Mouse (Mus musculus): ENCODE results near the gene Stat5b. TPM values are rescaled to one million over a fixed set of nuclear protein-coding genes. Genes with fewer than 3 reads are reported as not detected.

The Stat5b gene
- total and polyA plus RNA-seq, 3 experiments = 53.8 to 65.3 (median 60.3) TPM

DNA sequence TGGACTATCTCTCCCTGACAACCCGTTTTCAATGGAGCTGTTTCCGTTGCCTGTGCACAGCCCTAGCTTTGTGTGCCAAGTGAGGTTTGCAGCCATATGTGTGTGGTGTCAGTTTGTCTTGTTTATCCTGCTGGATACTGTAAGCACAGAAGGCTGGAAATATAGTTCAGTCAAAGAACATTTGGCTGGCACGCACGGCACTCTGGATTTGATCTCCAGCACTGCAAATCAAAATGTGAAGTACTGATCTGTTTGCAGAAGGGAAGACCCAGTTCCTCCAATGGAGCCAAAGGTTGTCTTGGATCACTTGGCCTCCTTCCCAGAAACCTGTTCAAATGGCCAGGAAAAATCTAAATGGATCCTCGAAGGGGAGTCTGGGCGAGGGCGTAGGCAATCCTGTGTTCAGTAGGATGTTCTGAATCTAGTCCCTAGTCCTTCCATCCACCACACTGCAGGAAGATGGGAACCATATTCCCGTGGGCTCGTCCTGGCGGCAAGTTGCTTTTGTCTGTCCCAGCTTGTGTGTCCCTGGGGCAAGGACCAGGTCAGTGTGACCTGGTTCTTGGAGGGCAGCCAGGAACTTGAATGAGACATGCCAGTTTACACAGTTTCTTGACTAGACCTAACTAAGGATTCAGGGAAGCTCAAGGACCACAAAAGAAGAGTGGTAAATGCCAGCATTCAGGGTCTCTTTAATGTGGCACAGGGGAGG lies 19.9 kb upstream of the Stat5b start:
- peak; percentile 64 for DNase-seq

DNA sequence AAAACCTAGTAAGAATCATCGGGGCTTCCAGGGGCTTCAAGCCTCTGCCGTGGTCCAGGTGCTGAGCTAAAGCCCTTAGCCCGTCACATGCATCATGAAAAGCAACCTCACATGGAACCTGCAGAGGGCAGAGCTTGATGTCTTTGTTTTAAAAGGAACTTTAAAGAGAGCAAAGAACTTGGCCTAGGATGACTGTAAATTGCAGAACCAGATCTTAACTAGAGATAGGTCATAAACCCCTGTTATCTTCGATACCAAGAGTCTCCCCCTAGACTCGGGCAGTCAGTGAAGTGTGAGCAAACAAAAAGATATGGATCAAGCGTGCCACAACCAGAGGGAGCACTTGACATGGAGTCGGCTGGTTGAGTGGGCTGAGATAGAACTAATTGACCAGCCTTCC lies 15.1 kb upstream of the Stat5b start:
- DNase-seq = no peak

DNA sequence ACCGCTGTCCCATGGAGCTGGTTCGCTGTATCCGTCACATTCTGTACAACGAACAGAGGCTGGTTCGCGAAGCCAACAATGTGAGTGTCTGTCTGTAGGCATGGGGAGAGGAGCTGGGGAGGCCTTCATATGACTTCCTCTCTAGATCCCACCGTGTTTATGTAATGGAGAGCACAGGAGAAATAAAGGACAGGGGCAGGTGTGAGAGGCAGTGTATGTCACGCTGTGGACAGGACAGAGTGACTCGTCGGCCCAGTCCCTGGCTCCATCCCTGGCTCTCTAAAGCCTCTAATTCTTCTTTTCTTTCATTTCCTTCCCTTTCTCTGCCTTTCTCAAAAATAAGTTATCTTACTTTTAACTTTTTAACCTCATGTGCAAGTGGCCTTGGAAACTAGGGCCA lies 12.6 kb upstream of the Stat5b start:
- no peak for DNase-seq

DNA sequence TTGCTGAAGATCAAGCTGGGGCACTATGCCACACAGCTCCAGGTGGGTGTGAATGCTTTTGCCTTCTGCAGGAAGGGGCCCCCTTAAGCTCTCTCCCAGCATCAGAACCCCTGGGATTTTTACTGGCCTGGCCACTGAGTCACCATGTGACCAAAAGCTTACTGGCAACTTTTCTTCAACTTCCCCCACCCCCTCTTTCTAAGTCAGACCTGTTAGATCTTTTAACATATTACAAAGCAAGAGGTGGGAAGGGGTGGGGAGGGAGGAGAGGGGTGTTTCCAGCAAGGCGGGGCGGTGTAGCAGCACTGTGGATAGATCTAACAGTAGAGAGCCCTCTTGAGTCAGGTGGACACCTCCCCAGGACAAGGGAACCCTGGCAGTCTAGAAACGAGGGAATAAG lies 11.3 kb upstream of the Stat5b start:
- no peak for DNase-seq

DNA sequence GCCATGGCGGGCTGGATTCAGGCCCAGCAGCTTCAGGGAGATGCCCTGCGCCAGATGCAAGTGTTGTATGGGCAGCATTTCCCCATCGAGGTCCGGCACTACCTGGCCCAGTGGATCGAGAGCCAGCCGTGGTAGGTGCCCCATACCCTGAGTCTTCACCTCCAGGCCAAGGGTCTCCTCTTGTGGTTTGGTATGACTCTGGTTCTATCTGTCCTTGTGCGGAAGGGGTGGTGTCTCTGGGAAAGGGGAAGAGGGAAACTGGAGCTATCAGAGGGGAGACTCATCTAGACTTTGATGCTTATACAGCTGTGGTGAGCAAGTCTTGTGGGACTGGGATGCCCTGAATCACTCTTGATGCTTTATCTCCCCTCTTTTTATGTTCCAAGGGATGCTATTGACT lies 10.8 kb upstream of the Stat5b start:
- DNase-seq = no peak

DNA sequence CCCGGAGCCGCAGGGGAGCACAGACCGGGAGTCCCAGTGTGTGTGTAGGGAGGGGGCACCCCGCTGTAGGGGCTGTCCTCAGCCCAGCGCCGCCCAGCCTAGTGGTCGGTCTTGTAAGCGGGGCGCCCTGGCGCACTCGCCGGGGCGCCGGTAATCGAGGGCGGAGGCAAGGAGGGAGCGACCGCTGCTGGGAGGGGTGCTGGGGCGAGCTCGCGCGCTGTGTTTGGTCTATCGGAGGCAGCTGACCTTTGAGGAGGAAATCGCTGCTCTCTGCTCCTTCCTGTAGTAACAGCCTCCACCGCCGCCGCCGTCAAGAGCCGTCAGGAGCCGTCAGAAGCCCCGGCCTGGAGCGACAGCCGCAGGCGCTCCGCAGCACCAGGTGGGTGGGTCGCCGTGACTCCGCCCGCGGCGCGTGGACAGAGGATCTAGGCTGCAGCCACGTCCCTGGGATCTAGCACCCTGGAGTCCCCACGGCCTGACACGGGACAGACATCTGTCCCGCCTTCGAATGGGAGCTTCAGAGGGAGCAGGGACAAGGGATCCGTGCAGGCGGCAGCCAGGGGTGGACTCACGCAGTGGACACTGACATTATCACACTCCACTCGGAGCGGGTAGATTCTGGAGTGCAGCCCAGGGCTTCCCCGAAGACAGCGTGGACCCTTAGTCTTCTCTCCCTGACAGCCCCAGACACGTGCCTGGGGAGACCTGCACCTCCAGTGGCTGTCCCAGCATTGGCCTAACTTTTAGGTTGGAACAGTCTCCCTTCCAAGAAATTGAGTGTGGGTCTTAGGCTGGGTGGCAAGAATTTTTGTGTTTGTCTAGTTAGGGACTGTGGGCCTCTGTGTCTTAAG lies 9.9 kb upstream of the Stat5b start:
- DNase-seq = peak; percentile 94

DNA sequence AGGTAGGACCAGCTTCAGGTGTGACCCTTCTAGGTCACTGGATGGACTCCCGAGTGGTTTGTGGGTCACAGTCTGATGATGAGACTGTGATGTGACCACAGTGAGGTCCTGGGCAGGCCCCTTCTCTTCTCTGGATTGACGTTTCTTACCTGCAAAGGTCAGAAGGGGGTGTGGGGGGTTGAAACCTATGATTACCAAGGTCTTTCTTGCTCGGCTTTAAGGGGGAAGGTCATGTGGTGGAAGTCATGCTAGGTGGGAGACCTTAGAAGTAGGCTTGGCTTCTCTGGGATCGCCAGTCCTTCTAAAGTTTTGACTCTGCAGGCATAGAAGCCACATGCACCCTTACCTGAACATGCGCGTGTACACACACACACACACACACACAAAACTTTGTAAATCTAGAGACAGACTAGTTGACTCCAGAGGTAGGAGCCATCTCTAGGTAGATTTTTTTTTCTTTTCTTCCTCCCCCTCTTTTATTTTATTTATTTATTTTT lies 9.1 kb upstream of the Stat5b start:
- no peak for DNase-seq

DNA sequence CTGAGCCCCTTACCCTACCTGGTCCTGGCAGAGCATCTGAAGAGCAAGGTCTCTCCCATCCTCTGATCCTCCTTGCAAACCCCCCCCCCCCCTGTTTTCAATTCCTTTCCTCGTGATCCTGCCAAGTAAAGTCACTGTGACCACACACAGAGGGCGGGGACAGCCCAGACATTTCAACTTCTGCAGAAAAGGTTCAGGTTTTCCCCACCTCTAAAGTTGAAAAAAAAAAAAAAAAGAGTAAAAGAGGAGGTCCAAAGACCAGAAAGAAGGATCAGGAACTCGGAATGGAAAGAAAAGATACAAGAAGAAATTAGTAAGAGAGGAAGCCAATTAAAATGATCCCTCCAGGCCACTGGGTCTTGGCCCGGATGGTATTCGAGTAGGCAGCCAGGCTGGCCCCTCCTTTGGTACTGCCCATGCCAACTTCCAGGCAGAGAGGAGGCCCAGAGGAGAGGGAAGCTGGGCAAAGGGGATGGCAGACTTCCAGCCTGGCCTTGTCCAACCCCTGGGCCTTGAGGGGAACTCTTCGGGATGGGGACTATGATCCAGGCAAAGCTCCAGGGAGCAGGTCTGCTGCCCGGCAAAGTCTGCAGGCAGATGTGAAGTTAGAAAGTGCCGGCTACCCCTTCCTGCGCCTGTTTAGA lies 8.5 kb upstream of the Stat5b start, which contains the start of gene Stat5a:
Stat5a (plus strand) TSS at position 417 of the 644 bp plus-strand sequence.
- peak; percentile 94 for DNase-seq

DNA sequence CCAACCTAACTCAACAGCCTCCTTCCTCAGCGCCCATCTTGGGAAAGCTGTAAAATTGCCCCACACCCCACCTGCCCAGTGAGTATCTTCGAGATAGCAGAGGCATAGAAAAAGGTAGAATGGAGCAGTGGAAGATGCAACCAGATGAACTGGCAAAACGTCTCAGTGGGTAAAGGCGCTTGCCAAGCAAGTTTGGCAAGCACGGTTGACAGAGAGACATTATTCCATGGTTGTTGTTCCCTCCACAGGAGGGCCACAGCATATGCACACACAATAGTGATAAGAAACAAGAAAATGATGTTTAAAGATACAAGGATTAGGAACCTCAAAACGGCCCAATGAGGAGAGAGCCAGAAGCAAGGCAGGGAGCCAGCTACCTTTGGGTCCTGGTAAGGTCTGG lies 7.4 kb upstream of the Stat5b start:
- DNase-seq = no peak

DNA sequence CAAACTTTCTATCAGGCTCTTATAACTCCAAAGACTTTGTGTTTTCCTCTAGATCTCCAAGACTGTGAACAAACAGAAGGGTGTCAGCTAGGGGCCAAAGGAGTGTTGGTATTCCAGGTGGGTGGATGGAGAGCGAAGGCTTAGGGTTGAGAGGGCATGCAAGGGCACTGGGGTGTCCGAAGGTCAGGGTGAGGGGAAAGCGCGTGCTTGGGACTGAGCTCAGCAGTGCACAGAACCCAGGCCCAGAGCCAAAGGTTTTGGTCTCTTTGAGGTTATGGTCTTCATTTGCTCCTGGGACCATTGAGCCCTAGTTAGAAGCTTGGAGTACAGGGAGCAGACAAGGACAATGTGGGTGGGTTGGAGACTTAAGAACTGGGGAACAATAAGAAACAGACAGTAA lies 4.7 kb upstream of the Stat5b start:
- DNase-seq = no peak

DNA sequence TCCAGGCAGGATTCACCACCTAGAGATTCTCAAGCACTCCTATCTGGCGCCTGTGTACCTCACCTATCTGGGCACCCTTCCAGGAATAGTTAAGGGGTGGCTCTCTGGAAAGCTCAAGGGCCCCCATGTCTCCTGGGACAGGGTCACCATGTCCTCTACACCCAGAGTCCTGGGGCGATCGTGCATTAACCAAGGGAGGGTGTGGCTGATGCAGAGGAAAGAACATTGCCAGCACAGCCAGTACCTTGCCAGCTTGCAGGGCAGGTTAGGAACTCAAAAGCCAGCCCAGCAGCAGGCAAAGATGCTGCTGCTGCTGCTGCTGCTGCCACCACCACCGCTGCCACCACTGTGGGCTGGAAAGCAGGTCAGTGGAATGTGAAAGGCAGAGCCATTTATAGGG lies 3.7 kb upstream of the Stat5b start:
- DNase-seq = no peak

DNA sequence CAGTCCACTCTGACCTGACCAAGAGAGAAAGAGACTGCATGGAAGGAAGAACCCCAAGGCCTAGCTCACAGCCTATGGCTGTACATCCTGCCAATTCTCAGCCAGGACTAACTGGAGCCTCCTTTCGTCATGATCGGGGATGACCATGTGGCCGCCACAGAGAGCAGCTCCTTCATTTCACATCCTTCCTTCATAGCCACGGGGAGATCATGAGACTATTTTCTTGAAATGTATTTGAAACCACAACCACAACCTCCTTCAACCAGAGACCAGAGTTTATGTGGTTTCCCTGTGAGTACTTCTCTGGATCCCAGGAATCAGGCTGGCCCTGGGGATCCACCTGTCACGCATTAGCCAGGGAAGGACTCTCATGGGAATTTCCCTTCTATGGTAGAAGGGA lies 2.5 kb upstream of the Stat5b start:
- DNase-seq = no peak

DNA sequence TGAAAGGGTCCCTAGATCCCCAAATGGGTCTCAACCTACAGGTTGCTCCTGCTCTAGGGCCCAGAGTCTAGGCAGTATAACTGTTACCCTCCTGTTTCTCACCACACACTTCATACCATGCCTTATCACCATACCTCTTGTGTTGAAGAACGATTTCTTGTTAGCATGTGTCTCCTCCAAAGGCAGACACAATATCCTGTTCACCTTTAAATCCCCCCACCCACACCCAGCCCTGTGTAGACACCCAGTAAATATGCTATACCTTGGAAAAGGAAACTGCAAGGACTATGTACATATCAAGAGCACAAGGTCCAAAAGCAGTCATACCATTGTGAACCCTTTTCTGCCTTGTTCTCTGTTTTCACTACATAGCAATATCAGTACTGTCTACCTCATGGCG lies 1.6 kb upstream of the Stat5b start:
- no peak for DNase-seq

DNA sequence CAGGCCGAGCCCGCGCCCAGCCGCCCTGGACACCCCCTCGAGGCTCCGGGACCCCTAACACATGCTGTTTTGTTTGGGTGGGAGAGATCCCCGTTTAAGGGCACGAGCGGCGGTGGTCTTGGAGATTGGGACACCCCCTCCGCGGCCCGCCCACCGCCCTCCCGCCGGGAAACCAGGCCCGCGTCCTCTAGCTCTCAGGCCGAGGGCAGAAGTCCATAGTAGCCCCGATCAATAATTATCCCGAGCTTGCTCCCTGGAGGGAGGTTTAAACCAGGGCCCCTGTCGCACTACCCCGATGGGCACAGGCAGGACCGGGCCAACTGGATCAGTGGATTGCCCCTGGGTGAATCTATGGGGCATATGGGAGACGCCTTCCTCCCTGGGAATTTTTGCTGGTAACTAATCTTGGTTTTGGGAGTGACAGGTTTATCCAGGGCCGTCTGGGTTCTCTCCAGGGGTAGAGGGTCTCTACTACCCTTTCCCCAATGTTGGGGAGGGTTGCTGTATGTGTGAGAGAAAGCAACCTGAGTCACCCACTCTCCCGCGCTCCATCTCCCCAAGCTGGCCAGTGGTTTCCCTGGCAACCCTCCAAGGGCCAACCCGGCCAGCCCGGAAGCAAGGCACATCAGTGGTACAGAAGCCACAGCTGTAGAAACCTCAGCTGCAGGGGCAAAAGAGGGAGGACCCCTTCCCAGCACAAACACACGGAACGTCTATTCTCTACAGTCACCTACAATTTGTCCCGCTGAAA lies 429 bp upstream of the Stat5b start:
- DNase-seq = peak; percentile 89

DNA sequence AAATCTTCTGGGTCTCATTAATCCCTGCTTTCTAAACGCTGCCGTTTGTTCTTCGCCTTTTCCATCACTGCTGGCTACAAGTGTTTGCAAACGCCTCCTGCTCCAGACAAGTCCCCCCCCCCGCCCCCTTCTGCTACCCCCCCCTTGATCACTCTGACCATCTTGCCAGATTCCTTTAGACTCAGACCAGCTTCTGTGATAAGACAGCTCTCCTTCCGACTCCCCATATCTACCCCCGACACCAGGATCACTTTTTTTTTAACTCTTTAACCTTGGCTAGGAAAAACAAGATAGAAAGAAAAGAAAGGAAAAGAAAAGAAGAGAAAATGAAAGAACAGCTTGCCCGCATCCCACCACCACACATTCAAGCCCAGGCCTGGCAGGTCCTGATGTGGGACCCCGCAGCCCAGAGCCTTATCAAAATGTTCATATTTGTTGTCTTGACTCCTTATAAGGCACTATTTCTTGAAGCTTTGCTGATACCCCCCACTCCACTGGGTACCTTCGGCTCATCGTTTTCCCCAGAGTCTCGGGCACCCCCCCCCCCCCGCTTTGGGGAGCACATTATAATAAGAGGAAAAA lies 977 bp downstream of the Stat5b start:
- no peak for DNase-seq

DNA sequence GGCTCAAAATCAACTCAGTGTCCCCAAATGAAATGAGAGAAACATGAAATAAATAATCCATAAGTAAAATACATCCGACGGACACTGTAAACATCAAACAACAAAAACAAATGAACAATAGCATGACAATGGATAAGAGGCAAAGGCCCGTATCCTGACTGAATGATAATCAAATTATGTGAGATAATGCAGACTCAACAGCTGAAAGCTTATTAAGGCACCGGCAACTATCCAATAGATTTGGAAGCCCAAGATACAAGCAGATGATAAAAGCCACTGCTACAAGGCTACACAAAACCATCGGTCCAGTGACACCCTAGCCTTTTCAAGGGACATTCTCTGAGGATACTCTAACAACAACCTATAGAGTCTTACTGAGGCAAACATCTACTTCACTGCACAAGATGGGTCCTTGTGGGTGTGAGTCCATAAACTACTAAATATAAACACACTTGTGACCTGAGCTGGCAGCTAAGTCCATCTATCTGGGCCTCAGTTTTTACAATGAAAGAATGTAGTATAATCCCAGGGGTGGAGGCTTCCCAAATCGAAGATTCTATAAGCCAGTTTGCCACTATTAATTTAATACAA lies 1.6 kb downstream of the Stat5b start:
- DNase-seq = no peak

DNA sequence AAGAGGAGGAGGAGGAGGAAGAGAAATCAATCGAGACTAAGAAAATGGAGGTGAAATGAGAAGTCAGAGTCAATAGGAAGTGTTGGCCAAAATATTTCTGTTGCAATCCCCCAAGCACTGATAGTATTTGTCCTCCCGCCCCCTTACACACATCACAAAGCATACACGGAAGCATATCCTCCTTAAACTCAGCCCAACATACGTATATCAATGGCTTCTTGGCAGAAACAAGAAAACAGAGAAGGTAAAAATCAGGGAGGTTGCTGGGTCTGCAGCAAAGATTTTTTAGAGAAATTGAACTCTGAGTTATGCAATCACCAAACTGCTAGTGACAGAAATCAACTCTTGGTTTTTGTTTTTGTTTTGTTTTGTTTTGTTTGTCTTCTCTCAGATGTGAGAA lies 2.4 kb downstream of the Stat5b start:
- DNase-seq = no peak

DNA sequence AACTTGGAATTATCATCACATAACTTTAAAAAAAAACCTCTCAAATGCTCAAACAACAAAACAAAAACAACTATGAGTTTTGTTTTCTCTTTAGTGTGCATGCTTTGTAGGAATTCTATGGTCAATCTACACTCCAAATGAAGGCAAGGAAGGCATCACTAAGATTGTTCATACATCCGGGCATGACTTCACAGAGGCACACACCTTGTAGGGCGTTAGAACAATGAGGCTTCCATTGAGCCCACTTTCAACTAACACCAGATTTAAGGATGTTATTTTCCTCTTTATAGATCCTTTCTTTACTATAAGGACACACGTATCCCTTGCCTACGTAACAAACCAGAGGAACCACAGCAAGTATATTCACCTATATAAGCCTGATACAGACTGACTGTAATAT lies 3.0 kb downstream of the Stat5b start:
- no peak for DNase-seq

DNA sequence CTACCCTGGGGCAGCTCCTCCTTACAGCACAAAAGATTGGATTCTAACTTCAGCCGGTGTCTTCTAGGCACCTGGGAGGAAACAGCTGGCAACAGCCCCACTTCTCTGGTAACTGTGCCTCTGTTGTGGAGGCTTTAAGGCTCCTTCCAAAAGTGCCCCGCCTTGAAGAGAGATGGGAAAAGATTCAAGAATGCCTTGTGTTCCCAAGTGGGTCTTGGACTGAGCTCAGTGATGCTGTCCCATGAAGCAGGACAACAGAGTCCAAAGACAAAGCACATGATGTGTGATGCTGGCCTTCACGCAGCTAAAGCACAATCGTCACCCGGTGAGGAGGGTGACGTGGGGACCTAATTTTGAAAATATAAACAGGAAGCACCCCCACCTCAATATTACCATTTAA lies 4.7 kb downstream of the Stat5b start:
- no peak for DNase-seq

DNA sequence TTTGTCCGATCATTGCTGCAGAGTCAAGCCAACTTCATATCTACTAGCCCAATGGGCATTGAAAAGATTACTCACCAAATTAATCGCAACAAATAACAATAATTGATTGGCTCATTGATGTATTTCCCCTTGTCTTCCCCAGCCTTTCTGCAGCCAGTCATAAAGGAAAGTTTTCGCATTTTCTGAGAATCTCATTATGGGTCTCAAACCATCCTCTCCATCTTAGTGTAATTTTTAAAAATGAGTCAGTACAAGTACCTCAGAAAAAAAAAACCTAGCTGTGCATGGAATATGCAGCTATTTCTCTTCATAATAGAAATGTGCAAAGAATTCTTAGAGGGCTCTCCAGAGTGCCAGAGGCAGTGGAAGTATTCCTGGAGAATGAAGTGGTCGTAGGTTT lies 6.4 kb downstream of the Stat5b start:
- DNase-seq = no peak

DNA sequence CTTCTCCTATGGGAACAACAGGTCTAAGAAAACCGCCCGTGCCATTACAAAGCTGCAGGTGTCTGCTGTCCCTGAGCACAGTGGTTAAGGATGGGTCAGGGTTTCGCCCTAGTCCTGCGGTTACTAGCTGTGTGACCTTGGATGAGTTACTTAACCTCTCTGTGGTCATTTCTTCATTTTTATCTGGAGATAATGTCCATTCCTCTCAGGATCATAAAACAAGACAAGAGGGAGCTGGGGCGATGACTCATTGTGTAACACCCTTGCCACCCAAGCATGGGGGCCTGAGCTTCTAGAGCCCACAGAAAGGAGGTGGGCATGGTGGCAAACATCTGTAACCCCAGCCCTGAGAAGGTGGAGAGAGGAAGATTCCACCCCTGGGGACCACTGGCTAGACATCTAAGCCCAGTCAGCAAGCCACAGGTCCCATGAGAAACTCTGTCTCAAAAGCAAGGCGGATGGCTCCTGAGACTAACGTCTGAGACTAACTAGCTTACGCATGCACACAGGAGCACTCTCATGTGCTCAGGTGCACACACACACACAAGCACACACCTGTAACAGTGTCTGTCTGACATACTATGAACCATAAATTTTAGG lies 7.4 kb downstream of the Stat5b start:
- peak; percentile 57 for DNase-seq
